Mouse (Mus musculus) forebrain, embryonic 10.5 days (tissue): ENCODE measurements around the gene Cdh26. TPM values are rescaled to one million over a fixed set of nuclear protein-coding genes. Genes with fewer than 3 reads are reported as not detected.

Source experiments
- DNase-seq: peaks from one replicate; pipeline ENCODE4 v3.0.0-alpha.2; 2017; ENCODE audit warnings: low spot score; ENCODE audit errors: extremely low spot score
- H3K27ac ChIP-seq: fragments of 300-500 bp; sonication (generic); 2 replicates; pipeline ENCODE4 v1.5.1; 2016; ENCODE audit warnings: mild to moderate bottlenecking
- H3K27me3 ChIP-seq: fragments of 300-500 bp; sonication (generic); 2 replicates; pipeline ENCODE4 v1.6.1; 2016; ENCODE audit warnings: mild to moderate bottlenecking; ENCODE audit not compliant: poor library complexity, severe bottlenecking
- H3K36me3 ChIP-seq: fragments of 300-500 bp; sonication (generic); replicated peaks from 2 replicates; pipeline ENCODE4 v1.6.1; 2016; ENCODE audit warnings: mild to moderate bottlenecking, moderate library complexity
- H3K4me1 ChIP-seq: fragments of 300-500 bp; sonication (generic); 2 replicates; pipeline ENCODE4 v1.6.1; 2016
- H3K4me3 ChIP-seq: fragments of 300-500 bp; sonication (generic); 2 replicates; pipeline ENCODE4 v1.5.1; 2016; ENCODE audit warnings: mild to moderate bottlenecking, moderate library complexity
- H3K9me3 ChIP-seq: fragments of 300-500 bp; sonication (generic); 2 replicates; pipeline ENCODE4 v1.6.1; 2016; ENCODE audit warnings: mild to moderate bottlenecking, moderate library complexity
- WGBS: fragments of 180-500 bp; shearing (Covaris S2); methylation state at CpG from one replicate; pipeline ENCODE4 v1.1.7; 2016; 5-methylcytosine and 5-hydroxymethylcytosine counted together
- polyA plus RNA-seq: library from polyadenylated mRNA; unstranded; fragments of >200 nt; fragmentation: Nextera tagmentation; extraction: Ambion mirVana; gene quantifications from 2 replicates; pipeline ENCODE4 v1.2.1, GENCODE M21; 2016

Gene Cdh26
- polyA plus RNA-seq, 1 experiment from 2014 or later = 0.05 TPM

- WGBS = 43% methylated on average over 6 of the region's 6 CpGs
- no peaks in the 10 kb centered on the region for H3K27me3 ChIP-seq
- H3K4me3 ChIP-seq = no peak overlapping the region
- no peak overlapping the region; the same call in 1 of the 2 replicates for H3K27ac ChIP-seq
- H3K4me1 ChIP-seq = peaks cover 21% of the 10 kb centered on the region
- H3K36me3 ChIP-seq = no peaks in the 10 kb centered on the region
- peak; percentile 13 for DNase-seq
- H3K9me3 ChIP-seq = no peaks in the 10 kb centered on the region
These were observed 8.7 kb upstream of the Cdh26 start for GRCm38 (mm10) chr2:178421603-178422002.

GRCm38 (mm10) chr2:178422186-178422585 is 8.1 kb upstream of the Cdh26 start:
- Histone ChIP-seq H3K4me1 (peaks cover 21% of the 10 kb centered on the region), H3K27ac (peak overlapping the region; percentile 35; the same call in 1 of the 2 replicates)

GRCm38 (mm10) chr2:178423223-178423622 is 7.1 kb upstream of the Cdh26 start:
- Histone ChIP-seq H3K4me3 (no peak overlapping the region), H3K4me1 (peaks cover 21% of the 10 kb centered on the region), H3K27me3 (no peaks in the 10 kb centered on the region), H3K27ac (no peak overlapping the region), H3K36me3 (no peaks in the 10 kb centered on the region), H3K9me3 (no peaks in the 10 kb centered on the region)
- DNase-seq = no peak
- 84% methylated on average over 5 of the region's 5 CpGs for WGBS

More at GRCm38 (mm10) chr2:178422186-178422585, 8.1 kb upstream of the Cdh26 start:
- H3K27me3 ChIP-seq = no peaks in the 10 kb centered on the region
- no peak overlapping the region for H3K4me3 ChIP-seq
- no peaks in the 10 kb centered on the region for H3K9me3 ChIP-seq
- peak; percentile 19 for DNase-seq
- no peaks in the 10 kb centered on the region for H3K36me3 ChIP-seq
- 40% methylated on average over 2 of the region's 3 CpGs for WGBS

GRCm38 (mm10) chr2:178426229-178426628 is 4.1 kb upstream of the Cdh26 start:
- Histone ChIP-seq H3K27me3 (no peaks in the 10 kb centered on the region), H3K36me3 (no peaks in the 10 kb centered on the region), H3K9me3 (no peaks in the 10 kb centered on the region), H3K4me3 (no peak overlapping the region), H3K4me1 (peaks cover 11% of the 10 kb centered on the region), H3K27ac (no peak overlapping the region)
- 56% methylated on average over 4 of the region's 4 CpGs for WGBS
- DNase-seq = peak; percentile 13

- Histone ChIP-seq H3K4me3 (no peak overlapping the region), H3K27me3 (no peaks in the 10 kb centered on the region), H3K4me1 (peaks cover 8% of the 10 kb centered on the region), H3K9me3 (no peaks in the 10 kb centered on the region), H3K36me3 (no peaks in the 10 kb centered on the region), H3K27ac (no peak overlapping the region)
- DNase-seq = no peak
- WGBS = 90% methylated on average over 5 of the region's 5 CpGs
These were observed 3.1 kb upstream of the Cdh26 start for GRCm38 (mm10) chr2:178427181-178427580.

- Histone ChIP-seq H3K4me1 (peaks cover 4% of the 10 kb centered on the region; the same call in 1 of the 2 replicates), H3K4me3 (no peak overlapping the region), H3K36me3 (no peaks in the 10 kb centered on the region), H3K27ac (no peak overlapping the region), H3K9me3 (no peaks in the 10 kb centered on the region), H3K27me3 (no peaks in the 10 kb centered on the region)
- no peak for DNase-seq
- WGBS = 77% methylated on average over 9 of the region's 9 CpGs
These were observed 2.1 kb upstream of the Cdh26 start for GRCm38 (mm10) chr2:178428183-178428582.

- Histone ChIP-seq H3K27ac (no peak overlapping the region), H3K9me3 (no peaks in the 10 kb centered on the region), H3K4me3 (no peak overlapping the region), H3K4me1 (peaks cover 4% of the 10 kb centered on the region; the same call in 1 of the 2 replicates), H3K36me3 (no peaks in the 10 kb centered on the region), H3K27me3 (no peaks in the 10 kb centered on the region)
- no peak for DNase-seq
- WGBS = 88% methylated on average over 4 of the region's 4 CpGs
These were observed 1.7 kb upstream of the Cdh26 start for GRCm38 (mm10) chr2:178428676-178429075.

- DNase-seq = no peak
- 88% methylated on average over 6 of the region's 6 CpGs for WGBS
- Histone ChIP-seq H3K27me3 (no peaks in the 10 kb centered on the region), H3K9me3 (no peaks in the 10 kb centered on the region), H3K36me3 (no peaks in the 10 kb centered on the region), H3K27ac (no peak overlapping the region), H3K4me3 (no peak overlapping the region), H3K4me1 (peaks cover 4% of the 10 kb centered on the region; the same call in 1 of the 2 replicates)
These were observed 905 bp upstream of the Cdh26 start for GRCm38 (mm10) chr2:178429426-178429825.

- H3K9me3 ChIP-seq = no peaks in the 10 kb centered on the region
- no peak overlapping the region for H3K4me3 ChIP-seq
- peaks cover 4% of the 10 kb centered on the region; the same call in 1 of the 2 replicates for H3K4me1 ChIP-seq
- WGBS = 72% methylated on average over 2 of the region's 2 CpGs
- DNase-seq = no peak
- H3K27ac ChIP-seq = no peak overlapping the region
- no peaks in the 10 kb centered on the region for H3K36me3 ChIP-seq
- no peaks in the 10 kb centered on the region for H3K27me3 ChIP-seq
These were observed 3.2 kb downstream of the Cdh26 start for GRCm38 (mm10) chr2:178433495-178433894.

- H3K27me3 ChIP-seq = no peaks in the 10 kb centered on the region
- 86% methylated on average over 2 of the region's 2 CpGs for WGBS
- no peak overlapping the region for H3K27ac ChIP-seq
- peaks cover 4% of the 10 kb centered on the region; the same call in 1 of the 2 replicates for H3K4me1 ChIP-seq
- H3K9me3 ChIP-seq = no peaks in the 10 kb centered on the region
- no peaks in the 10 kb centered on the region for H3K36me3 ChIP-seq
- no peak for DNase-seq
- no peak overlapping the region for H3K4me3 ChIP-seq
These were observed 3.6 kb downstream of the Cdh26 start for GRCm38 (mm10) chr2:178433903-178434302.

- Histone ChIP-seq H3K9me3 (no peaks in the 10 kb centered on the region), H3K27me3 (no peaks in the 10 kb centered on the region), H3K36me3 (no peaks in the 10 kb centered on the region), H3K27ac (no peak overlapping the region), H3K4me1 (no peaks in the 10 kb centered on the region), H3K4me3 (no peak overlapping the region)
- 77% methylated on average over 9 of the region's 9 CpGs for WGBS
- DNase-seq = no peak
These were observed 7.0 kb downstream of the Cdh26 start for GRCm38 (mm10) chr2:178437311-178437710.

- DNase-seq = no peak
- no peak overlapping the region for H3K4me3 ChIP-seq
- H3K27me3 ChIP-seq = no peaks in the 10 kb centered on the region
- peaks cover 12% of the 10 kb centered on the region for H3K4me1 ChIP-seq
- no peak overlapping the region for H3K27ac ChIP-seq
- H3K36me3 ChIP-seq = no peaks in the 10 kb centered on the region
- 91% methylated on average over 4 of the region's 4 CpGs for WGBS
- H3K9me3 ChIP-seq = no peaks in the 10 kb centered on the region
These were observed 19.1 kb downstream of the Cdh26 start for GRCm38 (mm10) chr2:178449386-178449785.

- H3K4me3 ChIP-seq = no peak overlapping the region
- H3K27me3 ChIP-seq = no peaks in the 10 kb centered on the region
- no peaks in the 10 kb centered on the region for H3K9me3 ChIP-seq
- DNase-seq = no peak
- WGBS = 20% methylated on average over 2 of the region's 2 CpGs
- no peaks in the 10 kb centered on the region for H3K36me3 ChIP-seq
- H3K27ac ChIP-seq = no peak overlapping the region
- H3K4me1 ChIP-seq = peaks cover 19% of the 10 kb centered on the region
These were observed 19.9 kb downstream of the Cdh26 start for GRCm38 (mm10) chr2:178450236-178450635.

- Histone ChIP-seq H3K36me3 (no peaks in the 10 kb centered on the region), H3K9me3 (no peaks in the 10 kb centered on the region), H3K4me3 (no peak overlapping the region), H3K27ac (no peak overlapping the region), H3K4me1 (peaks cover 23% of the 10 kb centered on the region), H3K27me3 (no peaks in the 10 kb centered on the region)
- 64% methylated on average over 10 of the region's 10 CpGs for WGBS
- DNase-seq = no peak
These were observed 20.6 kb downstream of the Cdh26 start for GRCm38 (mm10) chr2:178450961-178451360.
